Mouse (Mus musculus) v-Abl transformed pro-B cells (cell line): ENCODE results near the gene Plcd3.

Experiments used
- in situ Hi-C, 2 experiments: fragments of 400-800 bp; cut with MboI; formaldehyde crosslinking; loops; one replicate each; pipeline ENCODE4 v1.15.1; 2025; ENCODE audit not compliant: unreplicated experiment in 2 of 2

Plcd3 gene

GRCm38 (mm10) chr11:103035007-103035406 is 66.5 kb downstream of the Plcd3 start:
- in situ Hi-C loops, result no loop called here

- in situ Hi-C loops, result no loop called here
Measured at GRCm38 (mm10) chr11:103033030-103033429, 68.4 kb downstream of the Plcd3 start.

- in situ Hi-C loops, result no loop called here
Measured at GRCm38 (mm10) chr11:103028176-103028891, 73.1 kb downstream of the Plcd3 start, which contains the start of the genes Nmt1 and Dcakd. Nmt1 (plus strand) TSS chr11:103028190. Dcakd (minus strand) TSS chr11:103028333.

- in situ Hi-C loops, result no loop called here
Measured at GRCm38 (mm10) chr11:103027570-103028175, 73.8 kb downstream of the Plcd3 start.

- in situ Hi-C loops, result no loop called here
Measured at GRCm38 (mm10) chr11:103026901-103027300, 74.6 kb downstream of the Plcd3 start.

- in situ Hi-C loops, result no loop called here
Measured at GRCm38 (mm10) chr11:103023974-103024373, 77.5 kb downstream of the Plcd3 start.

GRCm38 (mm10) chr11:103020713-103021335 is 80.6 kb downstream of the Plcd3 start:
- in situ Hi-C loops, result no loop called here
